In genomic region chr4:79532420-79533066, GRCm38 (mm10) we compare ENCODE assay signal across 11 mouse cellular contexts.
DNase-seq lines count a peak whose midpoint lies in the region; ATAC-seq and TF ChIP-seq lines count a peak whose summit lies in the region.
"Had no signal": no experiment of that assay in that cellular context is flagged by ENCODE, and none has a peak within 500 bp of the region (broad histone marks: within the 10 kb centered on the region; RNA-seq: fewer than 3 reads in every experiment).

No protein-coding gene starts in this region.

- no peaks in the 10 kb centered on the region for H3K27me3 ChIP-seq in stomach, embryonic 14.5 days (ENCODE audit: control insufficient read depth, insufficient read depth, low read length)
- no peaks in the 10 kb centered on the region for H3K27me3 ChIP-seq in stomach, postnatal 0 days (ENCODE audit: control insufficient read depth, insufficient read depth, low read length)
- H3K27me3 ChIP-seq in hindbrain, embryonic 14.5 days (ENCODE audit: control insufficient read depth, insufficient read depth, low read length): no peaks in the 10 kb centered on the region
- H3K27me3 ChIP-seq in midbrain, postnatal 0 days (ENCODE audit: insufficient read depth, low read length): no peaks in the 10 kb centered on the region
- H3K27me3 ChIP-seq: heart, embryonic 12.5 days had no signal

- H3K4me1 ChIP-seq in stomach, embryonic 14.5 days (ENCODE audit: control insufficient read depth, insufficient read depth, low read length): 0 out of 2 replicates have a peak, but pooled peaks cover 3% of the 10 kb centered on the region
- no peaks in the 10 kb centered on the region for H3K4me1 ChIP-seq in stomach, postnatal 0 days (replicated peaks; ENCODE audit: control insufficient read depth, insufficient read depth)
- no peaks in the 10 kb centered on the region; the same call in 1 of the 2 replicates for H3K4me1 ChIP-seq in hindbrain, embryonic 14.5 days (replicated peaks; ENCODE audit: control insufficient read depth, insufficient read depth, low read length)
- no peaks in the 10 kb centered on the region for H3K4me1 ChIP-seq in midbrain, postnatal 0 days (ENCODE audit: insufficient read depth, low read length)
- H3K4me1 ChIP-seq: heart, embryonic 12.5 days had no signal

- no peaks in the 10 kb centered on the region for H3K9me3 ChIP-seq in stomach, embryonic 14.5 days (ENCODE audit: control insufficient read depth, low read depth, low read length)
- H3K9me3 ChIP-seq in stomach, postnatal 0 days (ENCODE audit: control insufficient read depth, low read length): no peaks in the 10 kb centered on the region
- no peaks in the 10 kb centered on the region for H3K9me3 ChIP-seq in hindbrain, embryonic 14.5 days (ENCODE audit: control insufficient read depth, low read length)
- H3K9me3 ChIP-seq in midbrain, postnatal 0 days (ENCODE audit: low read length): no peaks in the 10 kb centered on the region
- H3K9me3 ChIP-seq: heart, embryonic 12.5 days had no signal

- no peak for DNase-seq in stomach, postnatal 0 days (ENCODE audit: low spot score)
- peak; percentile 68 for DNase-seq in hindbrain, embryonic 14.5 days (ENCODE audit: low spot score)
- DNase-seq in midbrain, postnatal 0 days (ENCODE audit: low spot score): peak; percentile 53
- no peak for DNase-seq in gastrocnemius, postnatal 25 days
- DNase-seq in thymus, postnatal 4 days: no peak
- DNase-seq: adrenal gland, adult 2 months; kidney, postnatal 25 days; lung, adult 2 months had no signal

- no peaks in the 10 kb centered on the region for H3K36me3 ChIP-seq in stomach, embryonic 14.5 days (ENCODE audit: control insufficient read depth, insufficient read depth, low read length)
- H3K36me3 ChIP-seq in stomach, postnatal 0 days (ENCODE audit: control insufficient read depth, insufficient read depth, low read length): no peaks in the 10 kb centered on the region
- no peaks in the 10 kb centered on the region for H3K36me3 ChIP-seq in hindbrain, embryonic 14.5 days (replicated peaks; ENCODE audit: control insufficient read depth, insufficient read depth)
- no peaks in the 10 kb centered on the region for H3K36me3 ChIP-seq in midbrain, postnatal 0 days (ENCODE audit: insufficient read depth, low read length)
- H3K36me3 ChIP-seq: heart, embryonic 12.5 days had no signal

- TF ChIP-seq CTCF in stomach, postnatal 0 days (IDR thresholded peaks at IDR 0.05; ENCODE audit: low read depth): no peak
- no peak for TF ChIP-seq CTCF in midbrain, postnatal 0 days (IDR thresholded peaks at IDR 0.05)

- H3K27ac ChIP-seq in stomach, embryonic 14.5 days (ENCODE audit: low read length): no peak overlapping the region
- no peak overlapping the region for H3K27ac ChIP-seq in stomach, postnatal 0 days (replicated peaks)
- peak overlapping the region; percentile 68 for H3K27ac ChIP-seq in hindbrain, embryonic 14.5 days
- peak overlapping the region; percentile 72 for H3K27ac ChIP-seq in midbrain, postnatal 0 days (ENCODE audit: low read depth, low read length)

- H3K9ac ChIP-seq in stomach, embryonic 14.5 days (replicated peaks; ENCODE audit: low read depth, low read length): no peak overlapping the region
- H3K9ac ChIP-seq in stomach, postnatal 0 days (ENCODE audit: low read length): no peak overlapping the region
- peak overlapping the region; percentile 14; the same call in 1 of the 2 replicates for H3K9ac ChIP-seq in hindbrain, embryonic 14.5 days
- no peak overlapping the region for H3K9ac ChIP-seq in midbrain, postnatal 0 days (replicated peaks; ENCODE audit: low read length, poor library complexity, severe bottlenecking)
- H3K9ac ChIP-seq: heart, embryonic 12.5 days had no signal

- ATAC-seq in stomach, embryonic 14.5 days (ENCODE audit: insufficient number of reproducible peaks, insufficient read depth, low FRiP score, low read depth): peak; percentile 49; the same call in 1 of the 2 replicates
- ATAC-seq in stomach, postnatal 0 days (ENCODE audit: low FRiP score, low TSS enrichment): no peak
- peak; percentile 91 for ATAC-seq in hindbrain, embryonic 14.5 days (ENCODE audit: low FRiP score)
- ATAC-seq in midbrain, postnatal 0 days (ENCODE audit: low FRiP score): peak; percentile 91
- no peak for ATAC-seq in erythroblast, adult 5-6 weeks (replicated peaks; ENCODE audit: low FRiP score, poor library complexity, severe bottlenecking)

- WGBS in stomach, embryonic 14.5 days: 26% methylated on average over 3 of the region's 3 CpGs
- WGBS in stomach, postnatal 0 days: 12% methylated on average over 3 of the region's 3 CpGs
- 38% methylated on average over 3 of the region's 3 CpGs for WGBS in hindbrain, embryonic 14.5 days
- 19% methylated on average over 3 of the region's 3 CpGs for WGBS in midbrain, postnatal 0 days

- no peak for TF ChIP-seq EP300 in stomach, postnatal 0 days (optimal IDR thresholded peaks at IDR 0.05)

- H3K4me3 ChIP-seq in stomach, embryonic 14.5 days (ENCODE audit: low read depth, low read length): no peak overlapping the region
- no peak overlapping the region for H3K4me3 ChIP-seq in stomach, postnatal 0 days (ENCODE audit: low read depth, low read length)
- H3K4me3 ChIP-seq in hindbrain, embryonic 14.5 days (replicated peaks; ENCODE audit: low read length): no peak overlapping the region
- no peak overlapping the region for H3K4me3 ChIP-seq in midbrain, postnatal 0 days (ENCODE audit: low read depth, low read length)
- H3K4me3 ChIP-seq: heart, embryonic 12.5 days had no signal

- no peak overlapping the region for H3K4me2 ChIP-seq in stomach, embryonic 14.5 days (replicated peaks; ENCODE audit: low read depth, low read length)
- no peak overlapping the region for H3K4me2 ChIP-seq in stomach, postnatal 0 days (replicated peaks; ENCODE audit: low read depth)
- H3K4me2 ChIP-seq in hindbrain, embryonic 14.5 days (replicated peaks): no peak overlapping the region
- no peak overlapping the region for H3K4me2 ChIP-seq in midbrain, postnatal 0 days (ENCODE audit: low read depth, low read length, poor library complexity, severe bottlenecking)
- H3K4me2 ChIP-seq: heart, embryonic 12.5 days had no signal

Comparison
In these comparisons a context has a peak if more than half of its experiments do, and no peak if none do; other contexts are left out.
1. ATAC-seq: peak in stomach, embryonic 14.5 days (single experiment), hindbrain, embryonic 14.5 days (single experiment) and midbrain, postnatal 0 days (single experiment); none in stomach, postnatal 0 days (single experiment) and erythroblast, adult 5-6 weeks (single experiment).
2. H3K27ac ChIP-seq: peak in hindbrain, embryonic 14.5 days (single experiment) and midbrain, postnatal 0 days (single experiment); none in stomach, embryonic 14.5 days (single experiment) and stomach, postnatal 0 days (single experiment).
3. DNase-seq: peak in hindbrain, embryonic 14.5 days (single experiment) and midbrain, postnatal 0 days (single experiment); none in stomach, postnatal 0 days (single experiment), gastrocnemius, postnatal 25 days (single experiment) and thymus, postnatal 4 days (single experiment).